Mouse (Mus musculus): ENCODE data around the gene Olfr1239. TPM values are rescaled to one million over a fixed set of nuclear protein-coding genes. Genes with fewer than 3 reads are reported as not detected.

The Olfr1239 gene
- polyA plus RNA-seq (2017; shearing (Covaris generic)): not detected

- no peak for ATAC-seq
These were observed at the start of gene Olfr1239 for GRCm38 (mm10) chr2:89420307-89420706. TSS of gene Olfr1239 (minus strand) at chr2:89420407.

DNA sequence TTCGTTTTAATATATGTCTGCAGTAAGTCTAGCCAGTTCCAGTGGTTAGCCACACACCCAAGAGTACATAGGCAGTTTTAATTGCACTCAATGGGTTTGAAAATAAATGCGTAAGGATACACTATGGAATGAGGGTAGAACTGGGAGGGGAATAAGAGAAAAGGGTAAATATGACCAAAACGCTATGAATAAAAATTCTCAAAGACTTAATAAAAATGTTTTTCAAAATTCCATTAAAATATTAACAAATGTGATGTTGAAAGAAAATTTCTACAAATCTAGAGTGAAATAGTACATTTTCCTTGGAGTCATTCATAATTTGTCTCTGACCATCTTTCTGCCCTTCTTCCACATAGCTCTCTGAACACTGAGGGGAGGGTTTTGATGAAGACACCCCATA lies 22.7 kb upstream of the Olfr1239 start, which contains the start of gene Olfr1240:
Olfr1240 (minus strand) TSS at position 101 of the 400 bp plus-strand sequence.
- ATAC-seq: no peak

DNA sequence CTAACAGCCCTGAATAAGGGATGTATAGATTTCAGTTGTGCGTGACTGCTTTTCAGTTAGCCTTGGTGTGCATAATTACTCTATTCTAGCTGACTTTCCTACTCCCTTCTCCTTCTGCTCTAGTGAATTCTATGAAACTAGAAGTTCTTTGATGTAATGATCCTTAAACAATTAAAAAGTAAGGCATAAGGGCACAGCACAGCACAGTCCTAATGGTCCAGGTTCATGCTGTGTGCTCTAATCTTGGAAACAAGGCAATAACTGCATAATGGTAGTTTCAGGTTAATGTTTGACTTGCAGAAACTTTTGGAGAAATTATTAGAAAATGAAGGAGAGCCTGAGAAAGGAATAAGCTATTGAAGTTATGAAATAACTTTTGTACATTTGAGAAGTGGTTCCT lies 5.7 kb downstream of the Olfr1239 start:
- no peak for ATAC-seq

DNA sequence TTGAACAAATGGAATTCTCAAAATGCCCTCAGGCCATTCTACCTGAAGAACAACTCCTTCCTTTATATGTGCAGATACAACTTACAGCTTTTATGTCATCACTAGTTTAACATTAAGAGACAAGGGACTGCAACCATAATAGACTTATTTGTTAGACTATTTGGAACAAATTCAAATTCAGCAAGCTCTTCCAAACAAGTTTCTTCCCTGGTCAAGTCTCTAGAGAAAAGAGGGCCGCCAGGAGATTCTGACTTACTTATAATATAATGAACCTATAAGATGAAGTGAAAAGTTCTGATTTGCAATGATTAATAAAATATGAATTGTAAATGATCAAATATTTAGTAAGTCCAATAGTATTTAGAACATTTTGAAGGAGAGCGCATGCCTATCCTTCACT lies 10.6 kb downstream of the Olfr1239 start, which contains the start of gene Olfr1238:
Olfr1238 (minus strand) TSS at position 101 of the 400 bp plus-strand sequence.
- ATAC-seq: no peak

- ATAC-seq: no peak
These were observed 19.3 kb downstream of the Olfr1239 start for GRCm38 (mm10) chr2:89400882-89401281.

Other genes starting within 250 kb of the Olfr1239 start
- under 1 TPM in 1 of 2 experiments, not detected in 1; 0.08 TPM for gene Olfr1225, start 245.7 kb downstream of the Olfr1239 start, polyA plus RNA-seq (2017; shearing (Covaris generic))
- not detected for gene Olfr1226, start 220.4 kb downstream of the Olfr1239 start, polyA plus RNA-seq (2017; shearing (Covaris generic))
- not detected for gene Olfr1228, start 166.3 kb downstream of the Olfr1239 start, polyA plus RNA-seq (2017; shearing (Covaris generic))
- not detected for gene Olfr1229, start 132.4 kb downstream of the Olfr1239 start, polyA plus RNA-seq (2017; shearing (Covaris generic))
- gene Olfr1230, start 123.1 kb downstream of the Olfr1239 start, polyA plus RNA-seq (2017; shearing (Covaris generic)): not detected
- gene Olfr1231, start 113.3 kb downstream of the Olfr1239 start, polyA plus RNA-seq (2017; shearing (Covaris generic)): not detected
- not detected for gene Olfr1232, start 90.7 kb downstream of the Olfr1239 start, polyA plus RNA-seq (2017; shearing (Covaris generic))
- not detected for gene Olfr1233, start 78.0 kb downstream of the Olfr1239 start, polyA plus RNA-seq (2017; shearing (Covaris generic))
- not detected for gene Olfr1234, start 55.5 kb downstream of the Olfr1239 start, polyA plus RNA-seq (2017; shearing (Covaris generic))
- gene Olfr1238, start 10.7 kb downstream of the Olfr1239 start, polyA plus RNA-seq (2017; shearing (Covaris generic)): not detected
- not detected for gene Olfr1240, start 22.6 kb upstream of the Olfr1239 start, polyA plus RNA-seq (2017; shearing (Covaris generic))
- not detected for gene Olfr1241, start 66.7 kb upstream of the Olfr1239 start, polyA plus RNA-seq (2017; shearing (Covaris generic))
- not detected for gene Olfr1242, start 77.9 kb upstream of the Olfr1239 start, polyA plus RNA-seq (2017; shearing (Covaris generic))
- gene Olfr1243, start 111.1 kb upstream of the Olfr1239 start, polyA plus RNA-seq (2017; shearing (Covaris generic)): not detected
- under 1 TPM in 1 of 2 experiments, not detected in 1; 0.23 TPM for gene Olfr1245, start 158.0 kb upstream of the Olfr1239 start, polyA plus RNA-seq (2017; shearing (Covaris generic))
- not detected for gene Olfr1246, start 172.8 kb upstream of the Olfr1239 start, polyA plus RNA-seq (2017; shearing (Covaris generic))
- under 1 TPM in 1 of 2 experiments, not detected in 1; 0.05 TPM for gene Olfr1247, start 193.7 kb upstream of the Olfr1239 start, polyA plus RNA-seq (2017; shearing (Covaris generic))
- gene Olfr1248, start 197.8 kb upstream of the Olfr1239 start, polyA plus RNA-seq (2017; shearing (Covaris generic)): not detected
- not detected for gene Olfr1249, start 214.6 kb upstream of the Olfr1239 start, polyA plus RNA-seq (2017; shearing (Covaris generic))
- not detected for gene Olfr1250, start 241.1 kb upstream of the Olfr1239 start, polyA plus RNA-seq (2017; shearing (Covaris generic))

Measured in CD4-positive, CD25-positive, alpha-beta regulatory T cell, adult 4 months (primary cell).